Mouse (Mus musculus) CH12.LX (cell line): ENCODE data around the gene Eif5b.
"Not testable (repeated sequence)": the region's sequence is repeated elsewhere in the genome, so short reads cannot be mapped to it uniquely, and the experiment has no call there.

Experiments
- BHLHE40 ChIP-seq: IDR thresholded peaks from 2 replicates; pipeline ENCODE4 v1.6.1; 2011; ENCODE audit warnings: mild to moderate bottlenecking, low read depth, low read length, improper control_type of control experiment
- CHD1 ChIP-seq: IDR thresholded peaks from 2 replicates; pipeline ENCODE4 v1.6.1; 2012; ENCODE audit warnings: low read depth, low read length, improper control_type of control experiment, inconsistent platforms
- CTCF ChIP-seq, 2 experiments: IDR thresholded peaks in 1 of 2; conservative IDR thresholded peaks in 1 of 2; 2 replicates each; pipeline ENCODE4 v1.5.1; 2011 to 2012; ENCODE audit warnings: low read depth in 2 of 2, low read length in 2 of 2, improper control_type of control experiment in 1 of 2, inconsistent platforms in 1 of 2, mild to moderate bottlenecking in 1 of 2, moderate library complexity in 1 of 2
- HCFC1 ChIP-seq: IDR thresholded peaks from 2 replicates; pipeline ENCODE4 v1.6.1; 2012; ENCODE audit warnings: low read depth, mild to moderate bottlenecking, inconsistent platforms, low read length, improper control_type of control experiment
- JUN ChIP-seq: IDR thresholded peaks from 2 replicates; pipeline ENCODE4 v1.6.1; 2011; ENCODE audit warnings: low read depth, mild to moderate bottlenecking, low read length, improper control_type of control experiment, moderate library complexity; ENCODE audit not compliant: insufficient read depth
- KAT2A ChIP-seq: IDR thresholded peaks from 2 replicates; pipeline ENCODE4 v1.6.1; 2012; ENCODE audit warnings: low read length, improper control_type of control experiment, inconsistent platforms; ENCODE audit not compliant: insufficient replicate concordance
- POLR2A ChIP-seq: IDR thresholded peaks from 2 replicates; pipeline ENCODE4 v1.6.1; 2011; ENCODE audit warnings: low read depth, mild to moderate bottlenecking, improper control_type of control experiment, low read length

DNA sequence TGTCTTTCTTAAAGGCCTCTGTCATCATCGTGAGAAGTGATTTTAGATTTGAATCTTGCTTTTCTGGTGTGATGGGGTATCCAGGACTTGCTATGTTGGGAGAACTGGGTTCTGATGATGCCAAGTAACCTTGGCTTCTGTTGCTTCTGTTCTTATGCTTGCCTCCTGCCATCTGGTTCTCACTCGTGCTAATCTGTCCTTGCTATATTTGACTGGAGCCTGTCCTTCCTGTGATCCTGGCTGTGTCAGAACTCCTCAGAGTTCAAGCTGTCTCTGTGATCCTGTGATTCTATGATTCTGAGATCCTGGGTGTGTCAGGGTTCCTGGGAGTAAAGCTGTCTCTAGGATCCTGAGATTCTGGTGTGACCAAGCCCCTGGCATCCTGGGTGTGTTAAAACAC, 64.3 kb downstream of the Eif5b start:
- not testable (repeated sequence) for TF ChIP-seq JUN; KAT2A; CTCF (conservative IDR thresholded peaks at IDR 0.05 in 1 of 2, IDR thresholded peaks at IDR 0.05 in 1 of 2; ENCODE audit: low read depth in 2 of 2, low read length in 2 of 2); POLR2A; CHD1; HCFC1; BHLHE40
